Mouse (Mus musculus) kidney, postnatal 0 days (tissue): ENCODE data around the gene Mrc2. TPM values are rescaled to one million over a fixed set of nuclear protein-coding genes. Genes with fewer than 3 reads are reported as not detected.

ENCODE experiments used
- ATAC-seq: fragments of 200-750 bp; cut with Nextera tagmentation; replicated peaks from 2 replicates; pipeline ENCODE4 v1.8.0; 2017; ENCODE audit warnings: low read depth, moderate number of reproducible peaks, moderate TSS enrichment, moderate library complexity; ENCODE audit not compliant: low FRiP score
- DNase-seq: peaks from one replicate; pipeline ENCODE4 v3.0.0-alpha.2; 2016; ENCODE audit warnings: low spot score
- H3K27ac ChIP-seq: fragments of 300-500 bp; sonication (generic); 2 replicates; pipeline ENCODE4 v1.5.1; 2014; ENCODE audit warnings: mild to moderate bottlenecking
- H3K27me3 ChIP-seq: fragments of 300-500 bp; sonication (generic); 2 replicates; pipeline ENCODE4 v1.6.1; 2014; ENCODE audit warnings: low read length, mixed read lengths; ENCODE audit not compliant: insufficient read depth
- H3K36me3 ChIP-seq: fragments of 300-500 bp; sonication (generic); 2 replicates; pipeline ENCODE4 v1.6.1; 2014; ENCODE audit warnings: low read length, mixed read lengths; ENCODE audit not compliant: insufficient read depth
- H3K4me1 ChIP-seq: fragments of 300-500 bp; sonication (generic); replicated peaks from 2 replicates; pipeline ENCODE4 v1.6.1; 2014; ENCODE audit warnings: antibody characterized with exemption, low read length, mixed read lengths; ENCODE audit not compliant: insufficient read depth
- H3K4me2 ChIP-seq: fragments of 300-500 bp; sonication (generic); 2 replicates; pipeline ENCODE4 v1.6.1; 2014; ENCODE audit warnings: mild to moderate bottlenecking, low read length, moderate library complexity, mixed read lengths
- H3K4me3 ChIP-seq: fragments of 300-500 bp; sonication (generic); replicated peaks from 2 replicates; pipeline ENCODE4 v1.5.1; 2014; ENCODE audit warnings: low read depth, low read length
- H3K9ac ChIP-seq: fragments of 300-500 bp; sonication (generic); 2 replicates; pipeline ENCODE4 v1.6.1; 2014; ENCODE audit warnings: low read depth, low read length
- H3K9me3 ChIP-seq: fragments of 300-500 bp; sonication (generic); replicated peaks from 2 replicates; pipeline ENCODE4 v1.6.1; 2016; ENCODE audit warnings: low read length, inconsistent platforms, mixed read lengths
- CTCF ChIP-seq: IDR thresholded peaks from 2 replicates; pipeline ENCODE4 v1.5.1; 2016; ENCODE audit warnings: antibody characterized with exemption, low read depth, mild to moderate bottlenecking, moderate library complexity
- WGBS: fragments of 180-500 bp; shearing (Covaris S2); extraction: QIAGEN DNeasy Blood & Tissue Kit; methylation state at CpG from one replicate; pipeline ENCODE4 v1.1.7; 2014; 5-methylcytosine and 5-hydroxymethylcytosine counted together
- polyA plus RNA-seq: library from polyadenylated mRNA; unstranded; fragments of >200 nt; fragmentation: Nextera tagmentation; extraction: Ambion mirVana; gene quantifications from 2 replicates; pipeline ENCODE4 v1.2.1, GENCODE M21; 2015

The Mrc2 gene
- polyA plus RNA-seq, 1 experiment from 2014 or later = 9.5 TPM

DNA sequence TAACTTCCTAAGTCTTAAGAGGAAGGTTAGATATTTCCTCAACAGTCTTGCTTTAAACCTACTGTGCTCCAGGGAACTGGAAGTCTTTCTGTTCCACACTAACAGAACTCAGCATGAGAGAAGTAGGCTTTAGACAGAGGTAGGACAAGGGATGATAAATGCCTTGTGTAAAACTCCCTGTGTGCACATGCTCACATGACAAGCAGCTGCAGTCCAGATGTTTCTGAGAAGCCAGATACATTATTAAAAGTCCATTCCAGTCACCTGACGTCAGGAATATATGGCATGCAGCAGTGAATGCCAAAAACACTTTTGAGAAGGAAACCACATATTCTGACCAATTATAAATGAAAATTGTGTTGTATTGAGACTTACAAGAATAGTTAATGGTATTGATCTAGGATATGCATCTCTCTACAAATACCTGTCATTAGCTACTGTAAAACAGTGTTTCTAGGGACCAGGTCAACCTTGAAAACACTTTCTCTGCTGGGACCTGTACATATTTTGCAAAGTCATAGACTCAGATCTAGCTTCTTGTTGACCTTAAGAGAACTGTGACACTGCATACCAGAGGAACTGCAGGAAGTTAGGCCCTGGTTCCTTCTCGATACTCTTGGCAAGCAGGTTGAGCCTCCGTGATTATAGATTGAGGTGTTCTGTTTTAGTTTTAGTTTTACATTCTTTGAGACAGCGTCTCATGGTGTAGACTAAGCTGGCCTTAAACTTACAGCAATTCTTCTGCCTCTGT lies 30.7 kb upstream of the Mrc2 start:
- DNase-seq = peak; percentile 18
- WGBS = 75% methylated on average over 4 of the region's 4 CpGs
- Histone ChIP-seq H3K4me2 (no peak overlapping the region), H3K9me3 (no peaks in the 10 kb centered on the region), H3K27me3 (no peaks in the 10 kb centered on the region), H3K4me3 (no peak overlapping the region), H3K4me1 (no peaks in the 10 kb centered on the region), H3K9ac (no peak overlapping the region), H3K36me3 (peaks cover 23% of the 10 kb centered on the region; the same call in 1 of the 2 replicates), H3K27ac (no peak overlapping the region)
- TF ChIP-seq CTCF = no peak
- no peak for ATAC-seq

DNA sequence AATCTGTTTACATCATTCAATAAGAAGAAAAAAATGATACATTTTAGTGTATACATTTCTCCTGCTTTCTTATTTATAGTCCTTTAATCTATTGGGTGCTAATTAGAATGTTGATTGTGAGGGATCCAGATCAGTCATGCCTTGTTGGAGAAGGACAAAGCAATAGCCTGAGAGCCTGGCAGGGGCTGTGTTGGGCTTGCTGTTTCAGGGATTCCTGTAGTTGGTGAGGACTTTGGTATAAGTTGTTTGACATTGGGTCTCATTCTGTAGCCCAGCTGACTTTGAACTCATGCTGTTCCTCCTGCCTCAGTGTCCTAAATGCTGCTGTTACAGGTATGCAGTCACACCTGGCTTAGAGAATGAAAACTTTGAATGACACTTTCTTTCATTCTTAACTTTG lies 27.9 kb upstream of the Mrc2 start:
- no peaks in the 10 kb centered on the region for H3K9me3 ChIP-seq
- no peak overlapping the region for H3K27ac ChIP-seq
- no peak for DNase-seq
- no peak overlapping the region for H3K9ac ChIP-seq
- TF ChIP-seq CTCF = no peak
- H3K4me3 ChIP-seq = no peak overlapping the region
- H3K36me3 ChIP-seq = 0 out of 2 replicates have a peak, but pooled peaks cover 31% of the 10 kb centered on the region
- H3K27me3 ChIP-seq = no peaks in the 10 kb centered on the region
- H3K4me1 ChIP-seq = no peaks in the 10 kb centered on the region
- no peak overlapping the region for H3K4me2 ChIP-seq
- ATAC-seq = no peak

DNA sequence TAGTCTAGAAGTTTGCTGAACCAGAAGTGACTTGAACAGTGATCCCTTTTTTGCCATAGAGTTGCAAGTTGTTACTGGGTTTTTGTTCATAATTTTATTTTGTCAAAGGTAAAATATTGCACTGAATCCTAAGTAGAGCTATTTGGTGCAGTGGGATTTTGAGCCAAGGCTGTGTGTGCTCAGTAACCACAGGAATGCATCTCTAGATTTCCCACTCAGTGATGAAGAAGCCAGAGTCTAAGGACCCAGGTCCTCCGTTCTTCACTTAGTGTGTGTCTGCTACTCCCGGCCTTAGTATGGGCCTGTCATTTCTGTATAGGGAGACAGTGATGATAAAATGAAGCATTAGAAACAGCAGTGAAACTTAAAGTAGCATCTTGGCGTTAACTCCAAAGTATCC lies 27.5 kb upstream of the Mrc2 start:
- Histone ChIP-seq H3K36me3 (0 out of 2 replicates have a peak, but pooled peaks cover 31% of the 10 kb centered on the region), H3K4me1 (no peaks in the 10 kb centered on the region), H3K9ac (no peak overlapping the region), H3K27ac (no peak overlapping the region), H3K4me2 (no peak overlapping the region), H3K4me3 (no peak overlapping the region), H3K9me3 (no peaks in the 10 kb centered on the region), H3K27me3 (no peaks in the 10 kb centered on the region)
- 86% methylated on average over 3 of the region's 3 CpGs for WGBS
- ATAC-seq = no peak
- no peak for DNase-seq
- no peak for TF ChIP-seq CTCF

DNA sequence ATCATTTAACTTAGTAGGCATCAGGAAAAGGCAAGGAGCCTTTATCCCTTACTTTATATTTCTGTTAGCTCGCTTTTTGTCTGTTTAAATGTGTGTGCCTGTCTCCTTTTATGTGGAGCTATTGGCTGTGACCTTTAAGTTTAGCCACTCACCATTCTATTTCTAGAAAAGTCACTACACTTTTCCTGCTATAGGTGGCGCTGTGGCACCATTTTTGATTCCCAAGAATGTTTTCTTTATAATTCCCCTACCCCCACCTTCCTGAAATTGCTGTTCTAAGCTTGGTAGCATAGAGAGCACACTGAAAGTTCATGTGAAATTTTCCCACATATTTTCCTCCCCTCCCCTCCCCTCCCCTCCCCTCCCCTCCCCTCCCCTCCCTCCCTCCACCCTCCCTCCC lies 22.3 kb upstream of the Mrc2 start:
- no peak overlapping the region for H3K4me3 ChIP-seq
- peak; percentile 84 for DNase-seq
- ATAC-seq = no peak
- no peaks in the 10 kb centered on the region for H3K27me3 ChIP-seq
- no peak overlapping the region for H3K27ac ChIP-seq
- no peaks in the 10 kb centered on the region for H3K4me1 ChIP-seq
- no peak overlapping the region for H3K4me2 ChIP-seq
- peak; percentile 73 for TF ChIP-seq CTCF
- H3K9me3 ChIP-seq = no peaks in the 10 kb centered on the region
- 20% methylated on average over 2 of the region's 2 CpGs for WGBS
- no peak overlapping the region for H3K9ac ChIP-seq
- H3K36me3 ChIP-seq = peaks cover 31% of the 10 kb centered on the region

GRCm38 (mm10) chr11:105280456-105280855 lies 12.0 kb upstream of the Mrc2 start:
- DNase-seq (no peak), ATAC-seq (no peak)
- no peaks in the 10 kb centered on the region for H3K9me3 ChIP-seq
- H3K9ac ChIP-seq = no peak overlapping the region
- no peaks in the 10 kb centered on the region for H3K27me3 ChIP-seq
- H3K36me3 ChIP-seq = peaks cover 36% of the 10 kb centered on the region
- H3K4me1 ChIP-seq = no peaks in the 10 kb centered on the region
- no peak overlapping the region for H3K27ac ChIP-seq
- no peak overlapping the region for H3K4me2 ChIP-seq
- TF ChIP-seq CTCF = no peak
- WGBS = 78% methylated on average over 6 of the region's 6 CpGs
- no peak overlapping the region for H3K4me3 ChIP-seq

GRCm38 (mm10) chr11:105281291-105281690 lies 11.2 kb upstream of the Mrc2 start:
- ATAC-seq = no peak
- Histone ChIP-seq H3K9me3 (no peaks in the 10 kb centered on the region), H3K36me3 (peaks cover 28% of the 10 kb centered on the region), H3K4me1 (no peaks in the 10 kb centered on the region), H3K4me3 (no peak overlapping the region), H3K27me3 (no peaks in the 10 kb centered on the region), H3K9ac (no peak overlapping the region), H3K27ac (no peak overlapping the region), H3K4me2 (no peak overlapping the region)
- WGBS = 86% methylated on average over 7 of the region's 7 CpGs
- no peak for DNase-seq
- TF ChIP-seq CTCF = no peak
